Mouse (Mus musculus) kidney, adult 11 months (tissue): ENCODE data around the gene Alyref.

Experiments used
- DNase-seq: peaks from one replicate; pipeline ENCODE4 v3.0.0; 2022

Alyref gene

GRCm38 (mm10) chr11:120625152-120625775 is 27.1 kb upstream of the Alyref start, which contains the start of gene Sirt7:
Gene Sirt7, minus strand, starts transcription at chr11:120625240.
- DNase-seq: no peak

GRCm38 (mm10) chr11:120624680-120625111 is 26.5 kb upstream of the Alyref start:
- DNase-seq: peak; percentile 83

- peak; percentile 72 for DNase-seq
Measured at GRCm38 (mm10) chr11:120623961-120624679, 26.0 kb upstream of the Alyref start.

- no peak for DNase-seq
Measured at GRCm38 (mm10) chr11:120622805-120623204, 24.6 kb upstream of the Alyref start.

- DNase-seq: no peak
Measured at GRCm38 (mm10) chr11:120620195-120620594, 22.0 kb upstream of the Alyref start.

GRCm38 (mm10) chr11:120618619-120619535 is 20.7 kb upstream of the Alyref start:
- no peak for DNase-seq

- DNase-seq: peak; percentile 96
Measured at GRCm38 (mm10) chr11:120617519-120618112, 19.5 kb upstream of the Alyref start, which contains the start of gene Pcyt2. Gene Pcyt2, minus strand, starts transcription at chr11:120617936.

- DNase-seq: peak; percentile 82
Measured at GRCm38 (mm10) chr11:120616617-120617294, 18.6 kb upstream of the Alyref start.

- DNase-seq: no peak
Measured at GRCm38 (mm10) chr11:120615606-120616203, 17.5 kb upstream of the Alyref start.

GRCm38 (mm10) chr11:120615167-120615566 is 17.0 kb upstream of the Alyref start:
- no peak for DNase-seq

GRCm38 (mm10) chr11:120613976-120614375 is 15.8 kb upstream of the Alyref start:
- no peak for DNase-seq

- no peak for DNase-seq
Measured at GRCm38 (mm10) chr11:120613481-120613972, 15.4 kb upstream of the Alyref start.

GRCm38 (mm10) chr11:120612763-120613162 is 14.6 kb upstream of the Alyref start:
- peak; percentile 75 for DNase-seq

GRCm38 (mm10) chr11:120610477-120611046 is 12.4 kb upstream of the Alyref start:
- DNase-seq: no peak

GRCm38 (mm10) chr11:120609250-120609649 is 11.1 kb upstream of the Alyref start:
- peak; percentile 75 for DNase-seq

- no peak for DNase-seq
Measured at GRCm38 (mm10) chr11:120608241-120609034, 10.3 kb upstream of the Alyref start, which contains the start of gene Npb. Gene Npb, plus strand, starts transcription at chr11:120608477.

- DNase-seq: no peak
Measured at GRCm38 (mm10) chr11:120606764-120607163, 8.6 kb upstream of the Alyref start.

GRCm38 (mm10) chr11:120605667-120606066 is 7.5 kb upstream of the Alyref start:
- no peak for DNase-seq

- no peak for DNase-seq
Measured at GRCm38 (mm10) chr11:120603545-120603944, 5.4 kb upstream of the Alyref start.

GRCm38 (mm10) chr11:120600716-120601115 is 2.6 kb upstream of the Alyref start:
- no peak for DNase-seq
